Comparison of ENCODE assay signal across 11 mouse cellular contexts in the genomic region with DNA sequence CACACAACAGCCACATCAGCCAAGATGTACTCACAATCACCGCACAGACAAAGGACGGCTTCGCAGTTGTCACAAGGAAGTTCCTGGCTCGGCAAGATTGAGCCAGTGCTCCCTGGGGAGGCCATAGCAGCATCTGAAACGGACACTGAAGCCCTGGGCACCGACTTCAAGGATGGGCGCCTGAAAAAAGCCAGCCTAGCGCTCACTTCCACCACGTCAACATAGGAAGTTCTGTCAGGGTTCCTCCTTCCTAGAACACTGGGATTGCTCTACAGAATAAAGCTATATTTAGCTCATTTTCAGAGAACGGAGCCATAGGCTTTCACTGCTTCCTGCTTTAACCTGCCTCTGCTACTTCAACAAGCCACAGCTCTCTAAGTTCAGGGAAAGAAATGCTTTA.
DNase-seq lines count a peak whose midpoint lies in the region; ATAC-seq and TF ChIP-seq lines count a peak whose summit lies in the region.
"Had no signal": no experiment of that assay in that cellular context is flagged by ENCODE, and none has a peak within 500 bp of the region (broad histone marks: within the 10 kb centered on the region; RNA-seq: fewer than 3 reads in every experiment).

No protein-coding gene starts in this region.

- intact Hi-C loops in heart, postnatal 25 days (cut with DNase I): no loop called here

- H3K4me2 ChIP-seq in heart, embryonic 12.5 days: no peak overlapping the region
- no peak overlapping the region for H3K4me2 ChIP-seq in midbrain, embryonic 15.5 days
- H3K4me2 ChIP-seq in midbrain, postnatal 0 days (ENCODE audit: low read depth, low read length, poor library complexity, severe bottlenecking): no peak overlapping the region
- H3K4me2 ChIP-seq: limb, embryonic 13.5 days had no signal

- no peak overlapping the region for H3K9ac ChIP-seq in heart, embryonic 12.5 days
- H3K9ac ChIP-seq in midbrain, embryonic 15.5 days: no peak overlapping the region
- H3K9ac ChIP-seq in midbrain, postnatal 0 days (replicated peaks; ENCODE audit: low read length, poor library complexity, severe bottlenecking): no peak overlapping the region
- H3K9ac ChIP-seq: limb, embryonic 13.5 days had no signal

- peaks cover 45% of the 10 kb centered on the region for H3K4me1 ChIP-seq in heart, embryonic 12.5 days (replicated peaks)
- 0 out of 2 replicates have a peak, but pooled peaks cover 5% of the 10 kb centered on the region for H3K4me1 ChIP-seq in midbrain, embryonic 15.5 days
- H3K4me1 ChIP-seq in midbrain, postnatal 0 days (ENCODE audit: insufficient read depth, low read length): no peaks in the 10 kb centered on the region

- no peaks in the 10 kb centered on the region for H3K9me3 ChIP-seq in heart, embryonic 12.5 days (replicated peaks)
- no peaks in the 10 kb centered on the region for H3K9me3 ChIP-seq in midbrain, embryonic 15.5 days
- no peaks in the 10 kb centered on the region for H3K9me3 ChIP-seq in midbrain, postnatal 0 days (ENCODE audit: low read length)
- H3K9me3 ChIP-seq: limb, embryonic 13.5 days had no signal

- DNase-seq in heart, postnatal 25 days (ENCODE audit: low spot score): no peak
- DNase-seq in midbrain, postnatal 0 days (ENCODE audit: low spot score): no peak
- DNase-seq in heart, postnatal 4 days: peak; percentile 29
- DNase-seq in thymus, adult 18-20 months: no peak
- DNase-seq: adrenal gland, postnatal 10 days; cerebellum, adult 11 months; spleen, adult 18-20 months had no signal

- 60% methylated on average over 10 of the region's 10 CpGs for WGBS in heart, embryonic 12.5 days
- WGBS in midbrain, embryonic 15.5 days: 61% methylated on average over 10 of the region's 10 CpGs
- WGBS in midbrain, postnatal 0 days: 52% methylated on average over 10 of the region's 10 CpGs

- ATAC-seq in heart, embryonic 12.5 days (ENCODE audit: insufficient number of reproducible peaks, low FRiP score): no peak
- ATAC-seq in midbrain, embryonic 15.5 days (replicated peaks): no peak
- no peak for ATAC-seq in midbrain, postnatal 0 days (ENCODE audit: low FRiP score)
- peak; percentile 12; the same call in 1 of the 2 replicates for ATAC-seq in megakaryocyte progenitor cell, adult 5-6 weeks (replicated peaks; ENCODE audit: poor library complexity)

- no peak for TF ChIP-seq CTCF in midbrain, postnatal 0 days (IDR thresholded peaks at IDR 0.05)

- H3K27me3 ChIP-seq in heart, embryonic 12.5 days (replicated peaks): no peaks in the 10 kb centered on the region
- no peaks in the 10 kb centered on the region for H3K27me3 ChIP-seq in midbrain, embryonic 15.5 days (replicated peaks)
- H3K27me3 ChIP-seq in midbrain, postnatal 0 days (ENCODE audit: insufficient read depth, low read length): no peaks in the 10 kb centered on the region
- H3K27me3 ChIP-seq: limb, embryonic 13.5 days had no signal

- no peak overlapping the region for H3K4me3 ChIP-seq in heart, embryonic 12.5 days
- no peak overlapping the region for H3K4me3 ChIP-seq in midbrain, embryonic 15.5 days
- no peak overlapping the region for H3K4me3 ChIP-seq in midbrain, postnatal 0 days (ENCODE audit: low read depth, low read length)
- H3K4me3 ChIP-seq: limb, embryonic 13.5 days had no signal

- 0 out of 2 replicates have a peak overlapping the region, but pooled peaks have one; percentile 0 for H3K27ac ChIP-seq in heart, embryonic 12.5 days (ENCODE audit: poor library complexity, severe bottlenecking)
- peak overlapping the region; percentile 32; the same call in 1 of the 2 replicates for H3K27ac ChIP-seq in midbrain, embryonic 15.5 days
- H3K27ac ChIP-seq in midbrain, postnatal 0 days (ENCODE audit: low read depth, low read length): no peak overlapping the region
- H3K27ac ChIP-seq: limb, embryonic 13.5 days had no signal

- H3K36me3 ChIP-seq in heart, embryonic 12.5 days: peaks cover 51% of the 10 kb centered on the region
- peaks cover 12% of the 10 kb centered on the region; the same call in 1 of the 2 replicates for H3K36me3 ChIP-seq in midbrain, embryonic 15.5 days (replicated peaks)
- H3K36me3 ChIP-seq in midbrain, postnatal 0 days (ENCODE audit: insufficient read depth, low read length): peaks cover 29% of the 10 kb centered on the region
